Mouse (Mus musculus) hindbrain, postnatal 0 days (tissue): ENCODE data around the gene Slc16a2. TPM values are rescaled to one million over a fixed set of nuclear protein-coding genes. Genes with fewer than 3 reads are reported as not detected.
A peak's percentile ranks its signal among the peaks of the same experiment; 100 is the strongest.
"Not testable (repeated sequence)": the region's sequence is repeated elsewhere in the genome, so short reads cannot be mapped to it uniquely, and the experiment has no call there.

Experiments
- ATAC-seq: fragments of 200-750 bp; cut with Nextera tagmentation; 2 replicates; pipeline ENCODE4 v1.8.0; 2017; ENCODE audit warnings: mild to moderate bottlenecking, moderate TSS enrichment, moderate library complexity
- DNase-seq: peaks from one replicate; pipeline ENCODE4 v3.0.0-alpha.2; 2015; ENCODE audit warnings: low spot score
- H3K27ac ChIP-seq: fragments of 300-500 bp; sonication (generic); 2 replicates; pipeline ENCODE4 v1.5.1; 2014; ENCODE audit warnings: mild to moderate bottlenecking
- H3K27me3 ChIP-seq: fragments of 300-500 bp; sonication (generic); 2 replicates; pipeline ENCODE4 v1.6.1; 2014; ENCODE audit warnings: low read length, mixed read lengths; ENCODE audit not compliant: insufficient read depth
- H3K36me3 ChIP-seq: fragments of 300-500 bp; sonication (generic); 2 replicates; pipeline ENCODE4 v1.6.1; 2014; ENCODE audit warnings: low read length, mixed read lengths; ENCODE audit not compliant: insufficient read depth
- H3K4me1 ChIP-seq: fragments of 300-500 bp; sonication (generic); 2 replicates; pipeline ENCODE4 v1.6.1; 2014; ENCODE audit warnings: antibody characterized with exemption, low read length, mixed read lengths; ENCODE audit not compliant: insufficient read depth
- H3K4me2 ChIP-seq: fragments of 300-500 bp; sonication (generic); 2 replicates; pipeline ENCODE4 v1.6.1; 2014; ENCODE audit warnings: low read depth, mild to moderate bottlenecking, low read length, moderate library complexity, mixed read lengths
- H3K4me3 ChIP-seq: fragments of 300-500 bp; sonication (generic); 2 replicates; pipeline ENCODE4 v1.5.1; 2014; ENCODE audit warnings: low read length
- H3K9ac ChIP-seq: fragments of 300-500 bp; sonication (generic); replicated peaks from 2 replicates; pipeline ENCODE4 v1.6.1; 2014; ENCODE audit warnings: mild to moderate bottlenecking, low read length, moderate library complexity, mixed read lengths
- H3K9me3 ChIP-seq: fragments of 300-500 bp; sonication (generic); 2 replicates; pipeline ENCODE4 v1.6.1; 2016; ENCODE audit warnings: low read length, mixed read lengths
- CTCF ChIP-seq: IDR thresholded peaks from 2 replicates; pipeline ENCODE4 v1.5.1; 2016; ENCODE audit warnings: antibody characterized with exemption, control low read depth, low read depth
- WGBS: fragments of 180-500 bp; shearing (Covaris S2); extraction: QIAGEN DNeasy Blood & Tissue Kit; methylation state at CpG from one replicate; pipeline ENCODE4 v1.1.7; 2014; 5-methylcytosine and 5-hydroxymethylcytosine counted together
- polyA plus RNA-seq: library from polyadenylated mRNA; unstranded; fragments of >200 nt; fragmentation: Nextera tagmentation; extraction: Ambion mirVana; gene quantifications from 2 replicates; pipeline ENCODE4 v1.2.1, GENCODE M21; 2015
- total RNA-seq: library from RNA; depleted of rRNA; stranded (reverse); fragments of >200 nt; gene quantifications from 2 replicates; pipeline ENCODE4 v1.2.3, GENCODE M21; 2014; rRNA removed

The Slc16a2 gene
- total and polyA plus RNA-seq, 2 experiments from 2014 or later, result 31.9 to 45.3 TPM

- Histone ChIP-seq H3K27ac (no peak overlapping the region), H3K4me2 (no peak overlapping the region), H3K9me3 (no peaks in the 10 kb centered on the region), H3K27me3 (no peaks in the 10 kb centered on the region), H3K9ac (no peak overlapping the region), H3K36me3 (no peaks in the 10 kb centered on the region), H3K4me3 (no peak overlapping the region), H3K4me1 (no peaks in the 10 kb centered on the region)
- no peak for ATAC-seq
- DNase-seq, result no peak
- TF ChIP-seq CTCF, result no peak
These were observed 151.5 kb downstream of the Slc16a2 start for GRCm38 (mm10) chrX:103670245-103670644.

GRCm38 (mm10) chrX:103664445-103664844, 157.3 kb downstream of the Slc16a2 start:
- H3K27me3 ChIP-seq, H3K4me2 ChIP-seq, H3K36me3 ChIP-seq, DNase-seq, H3K4me1 ChIP-seq, H3K27ac ChIP-seq, H3K9ac ChIP-seq, ATAC-seq, H3K4me3 ChIP-seq, H3K9me3 ChIP-seq: not testable (repeated sequence)
- 85% methylated on average over 10 of the region's 10 CpGs for WGBS

- Histone ChIP-seq H3K27ac (no peak overlapping the region), H3K27me3 (no peaks in the 10 kb centered on the region), H3K4me2 (no peak overlapping the region), H3K9me3 (no peaks in the 10 kb centered on the region), H3K4me1 (no peaks in the 10 kb centered on the region), H3K9ac (no peak overlapping the region), H3K4me3 (no peak overlapping the region), H3K36me3 (no peaks in the 10 kb centered on the region)
- 0 out of 2 replicates have a peak, but pooled peaks have one; percentile 43 for ATAC-seq
- no peak for TF ChIP-seq CTCF
- WGBS, result 39% methylated on average over 4 of the region's 4 CpGs
- peak; percentile 4 for DNase-seq
These were observed 162.8 kb downstream of the Slc16a2 start for GRCm38 (mm10) chrX:103658985-103659384.

GRCm38 (mm10) chrX:103653021-103653420, 168.8 kb downstream of the Slc16a2 start:
- DNase-seq, result no peak
- Histone ChIP-seq H3K4me3 (no peak overlapping the region), H3K36me3 (no peaks in the 10 kb centered on the region), H3K9me3 (no peaks in the 10 kb centered on the region), H3K4me2 (no peak overlapping the region), H3K27me3 (no peaks in the 10 kb centered on the region), H3K4me1 (no peaks in the 10 kb centered on the region), H3K9ac (no peak overlapping the region), H3K27ac (no peak overlapping the region)
- 29% methylated on average over 2 of the region's 2 CpGs for WGBS
- no peak for ATAC-seq
- TF ChIP-seq CTCF, result no peak

GRCm38 (mm10) chrX:103652048-103652447, 169.7 kb downstream of the Slc16a2 start:
- Histone ChIP-seq H3K36me3 (no peaks in the 10 kb centered on the region), H3K4me2 (no peak overlapping the region), H3K27ac (no peak overlapping the region), H3K27me3 (no peaks in the 10 kb centered on the region), H3K9ac (no peak overlapping the region), H3K4me1 (no peaks in the 10 kb centered on the region), H3K4me3 (no peak overlapping the region), H3K9me3 (no peaks in the 10 kb centered on the region)
- DNase-seq, result no peak
- TF ChIP-seq CTCF, result no peak
- ATAC-seq, result no peak
- 64% methylated on average over 1 of the region's 1 CpGs for WGBS

Other genes with a start within 250 kb of the Slc16a2 start
- gene Zcchc13, start 191.4 kb downstream of the Slc16a2 start, total RNA-seq, result not detected in 2 replicates
- gene Zcchc13, start 191.4 kb downstream of the Slc16a2 start, polyA plus RNA-seq, result not detected in 2 replicates
- gene Rlim, start 159.3 kb upstream of the Slc16a2 start, total RNA-seq, result 31.3 and 32.3 TPM in 2 replicates
- gene Rlim, start 159.3 kb upstream of the Slc16a2 start, polyA plus RNA-seq, result 19.5 and 20.5 TPM in 2 replicates